Mouse (Mus musculus): ENCODE measurements around the gene Prkar1a. TPM values are rescaled to one million over a fixed set of nuclear protein-coding genes. Genes with fewer than 3 reads are reported as not detected.

Prkar1a gene
- polyA plus RNA-seq, 1 experiment from 2014 or later = 324 TPM

DNA sequence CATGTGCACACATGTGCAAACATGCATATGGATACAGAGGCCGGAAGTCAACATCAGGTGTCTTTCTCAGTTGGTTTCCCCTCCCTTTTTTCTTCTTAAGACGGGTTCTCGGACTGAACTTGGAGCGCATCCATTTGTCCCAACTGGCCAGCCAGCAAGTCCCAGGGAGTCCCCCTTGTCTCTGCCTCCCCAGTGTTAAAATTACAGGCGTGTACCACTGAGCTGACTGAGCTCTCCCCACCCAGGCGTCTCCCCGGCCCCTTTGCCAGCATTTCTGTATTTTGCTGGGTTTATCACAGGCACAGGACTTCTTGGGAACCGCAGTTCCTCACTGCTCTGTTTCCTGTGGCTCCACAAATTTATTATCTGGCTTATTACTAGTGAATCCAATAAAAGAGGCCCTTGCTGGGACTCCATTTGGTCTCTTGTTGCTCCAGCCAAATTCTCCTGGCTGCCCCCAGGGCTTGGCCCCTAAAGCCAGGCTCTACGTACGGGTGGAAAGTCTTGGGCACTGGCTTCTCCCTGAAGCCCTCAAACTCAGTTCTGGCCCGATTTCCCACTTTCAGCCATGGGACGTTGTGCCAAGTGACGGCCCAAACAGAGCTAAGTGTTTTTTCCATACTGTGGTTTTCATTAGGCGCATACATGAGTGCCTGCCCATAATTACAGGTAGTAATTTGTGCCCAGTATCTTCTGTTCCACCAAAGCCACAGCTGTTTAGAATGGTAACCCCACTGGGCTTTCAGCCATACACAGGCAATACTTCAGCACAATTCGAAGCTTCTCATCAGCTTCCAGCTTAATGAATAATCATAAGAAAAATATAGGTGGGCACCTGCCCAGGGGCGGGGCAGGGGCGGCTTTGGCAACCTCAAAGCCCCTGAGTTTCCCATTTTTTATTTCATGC lies 65.4 kb downstream of the Prkar1a start:
- no peak for ATAC-seq (ENCODE audit: insufficient number of reproducible peaks, insufficient read depth, low FRiP score, low TSS enrichment, low read depth)
- no peak overlapping the region for H3K9ac ChIP-seq
- 50% methylated on average over 17 of the region's 17 CpGs for WGBS
- peaks cover 53% of the 10 kb centered on the region for H3K4me1 ChIP-seq
- H3K27me3 ChIP-seq = peaks cover 9% of the 10 kb centered on the region
- peak overlapping the region; percentile 62 for H3K27ac ChIP-seq
- no peak overlapping the region for H3K4me3 ChIP-seq
- H3K4me2 ChIP-seq = peak overlapping the region; percentile 21
- no peaks in the 10 kb centered on the region for H3K36me3 ChIP-seq
- no peaks in the 10 kb centered on the region for H3K9me3 ChIP-seq

GRCm38 (mm10) chr11:109715311-109715781 lies 66.1 kb downstream of the Prkar1a start:
- 23% methylated on average over 12 of the region's 12 CpGs for WGBS
- peak overlapping the region; percentile 21; the same call in 1 of the 2 replicates for H3K4me2 ChIP-seq

DNA sequence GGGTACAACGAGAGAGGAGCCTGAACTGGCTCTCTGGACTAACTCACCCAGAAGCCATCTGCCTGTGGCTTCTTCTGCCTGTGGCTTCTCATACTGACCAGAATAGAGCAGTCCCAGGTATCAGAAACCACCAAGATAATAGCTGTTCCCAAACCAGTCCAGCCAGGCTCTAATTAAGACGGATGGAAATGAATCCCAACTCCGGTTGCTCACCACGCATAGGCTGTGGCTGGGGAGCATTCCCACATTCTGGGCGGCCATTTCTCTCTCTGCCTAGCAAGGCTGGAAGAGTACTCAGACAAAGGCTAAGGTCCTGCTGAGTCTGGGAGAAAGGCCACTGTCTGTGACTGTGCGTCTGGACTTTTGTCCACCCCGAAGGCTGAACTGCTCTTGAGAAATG lies 67.8 kb downstream of the Prkar1a start:
- Histone ChIP-seq H3K4me2 (no peak overlapping the region), H3K9ac (no peak overlapping the region), H3K27ac (no peak overlapping the region), H3K36me3 (no peaks in the 10 kb centered on the region), H3K9me3 (no peaks in the 10 kb centered on the region), H3K4me3 (no peak overlapping the region), H3K4me1 (peaks cover 68% of the 10 kb centered on the region), H3K27me3 (peaks cover 31% of the 10 kb centered on the region)
- ATAC-seq (ENCODE audit: insufficient number of reproducible peaks, insufficient read depth, low FRiP score, low TSS enrichment, low read depth) = no peak
- WGBS = 64% methylated on average over 7 of the region's 7 CpGs

More at GRCm38 (mm10) chr11:109715311-109715781, 66.1 kb downstream of the Prkar1a start:
- H3K27me3 ChIP-seq = peaks cover 14% of the 10 kb centered on the region
- no peaks in the 10 kb centered on the region for H3K36me3 ChIP-seq
- peak overlapping the region; percentile 62; the same call in 1 of the 2 replicates for H3K27ac ChIP-seq
- H3K9me3 ChIP-seq = no peaks in the 10 kb centered on the region
- no peak overlapping the region for H3K9ac ChIP-seq
- H3K4me3 ChIP-seq = no peak overlapping the region
- peaks cover 55% of the 10 kb centered on the region for H3K4me1 ChIP-seq
- no peak for ATAC-seq (ENCODE audit: insufficient number of reproducible peaks, insufficient read depth, low FRiP score, low TSS enrichment, low read depth)

GRCm38 (mm10) chr11:109717448-109717847 lies 68.2 kb downstream of the Prkar1a start:
- Histone ChIP-seq H3K4me2 (no peak overlapping the region), H3K36me3 (no peaks in the 10 kb centered on the region), H3K27ac (no peak overlapping the region), H3K9ac (no peak overlapping the region), H3K4me1 (peaks cover 69% of the 10 kb centered on the region), H3K27me3 (peaks cover 35% of the 10 kb centered on the region), H3K4me3 (no peak overlapping the region), H3K9me3 (no peaks in the 10 kb centered on the region)
- 86% methylated on average over 5 of the region's 5 CpGs for WGBS
- ATAC-seq (ENCODE audit: insufficient number of reproducible peaks, insufficient read depth, low FRiP score, low TSS enrichment, low read depth) = no peak

- ATAC-seq (ENCODE audit: insufficient number of reproducible peaks, insufficient read depth, low FRiP score, low TSS enrichment, low read depth) = no peak
- Histone ChIP-seq H3K4me3 (no peak overlapping the region), H3K4me1 (peaks cover 70% of the 10 kb centered on the region), H3K36me3 (no peaks in the 10 kb centered on the region), H3K9ac (no peak overlapping the region), H3K27me3 (peaks cover 37% of the 10 kb centered on the region), H3K9me3 (no peaks in the 10 kb centered on the region), H3K4me2 (no peak overlapping the region), H3K27ac (no peak overlapping the region)
- WGBS = 82% methylated on average over 15 of the region's 15 CpGs
Measured at GRCm38 (mm10) chr11:109717966-109718895, 69.0 kb downstream of the Prkar1a start.

Other genes with a start within 250 kb of the Prkar1a start
- not detected in 2 replicates for gene 9930022D16Rik, start 235.5 kb upstream of the Prkar1a start, polyA plus RNA-seq (2015; fragmentation: Nextera tagmentation; extraction: Ambion mirVana)
- 48.4 and 53.6 TPM in 2 replicates for gene Amz2, start 223.5 kb upstream of the Prkar1a start, polyA plus RNA-seq (2015; fragmentation: Nextera tagmentation; extraction: Ambion mirVana)
- gene Arsg, start 176.0 kb upstream of the Prkar1a start, polyA plus RNA-seq (2015; fragmentation: Nextera tagmentation; extraction: Ambion mirVana) = 3.3 and 3.4 TPM in 2 replicates
- 3.6 and 4.4 TPM in 2 replicates for gene Slc16a6, start 175.8 kb upstream of the Prkar1a start, polyA plus RNA-seq (2015; fragmentation: Nextera tagmentation; extraction: Ambion mirVana)
- gene Wipi1, start 37.4 kb upstream of the Prkar1a start, polyA plus RNA-seq (2015; fragmentation: Nextera tagmentation; extraction: Ambion mirVana) = 53.5 and 55.5 TPM in 2 replicates
- 4.8 and 5.1 TPM in 2 replicates for gene Fam20a, start 72.9 kb downstream of the Prkar1a start, polyA plus RNA-seq (2015; fragmentation: Nextera tagmentation; extraction: Ambion mirVana)
- gene 1700012B07Rik, start 178.6 kb downstream of the Prkar1a start, polyA plus RNA-seq (2015; fragmentation: Nextera tagmentation; extraction: Ambion mirVana) = not detected in 2 replicates

Measured in embryonic facial prominence, embryonic 13.5 days (tissue).